Mouse (Mus musculus) forebrain, embryonic 11.5 days (tissue): Measurements from ENCODE around the gene Dnah12. TPM values are rescaled to one million over a fixed set of nuclear protein-coding genes. Genes with fewer than 3 reads are reported as not detected.
"Not testable (repeated sequence)": the region's sequence is repeated elsewhere in the genome, so short reads cannot be mapped to it uniquely, and the experiment has no call there.

ENCODE experiments used
- ATAC-seq: fragments of 200-750 bp; cut with Nextera tagmentation; replicated peaks from 2 replicates; pipeline ENCODE4 v1.8.0; 2017; ENCODE audit warnings: moderate TSS enrichment; ENCODE audit not compliant: low FRiP score
- DNase-seq: peaks from one replicate; pipeline ENCODE4 v3.0.0-alpha.2; 2017; ENCODE audit warnings: low spot score
- H3K27ac ChIP-seq: fragments of 300-500 bp; sonication (generic); 2 replicates; pipeline ENCODE4 v1.5.1; 2014; ENCODE audit warnings: low read depth, low read length
- H3K27me3 ChIP-seq: fragments of 300-500 bp; sonication (generic); 2 replicates; pipeline ENCODE4 v1.6.1; 2014; ENCODE audit warnings: mild to moderate bottlenecking, low read length, mixed read lengths; ENCODE audit not compliant: control insufficient read depth, insufficient read depth
- H3K36me3 ChIP-seq: fragments of 300-500 bp; sonication (generic); 2 replicates; pipeline ENCODE4 v1.6.1; 2014; ENCODE audit warnings: mild to moderate bottlenecking, low read length, moderate library complexity, mixed read lengths; ENCODE audit not compliant: control insufficient read depth, insufficient read depth
- H3K4me1 ChIP-seq: fragments of 300-500 bp; sonication (generic); replicated peaks from 2 replicates; pipeline ENCODE4 v1.6.1; 2014; ENCODE audit warnings: low read length, mixed read lengths; ENCODE audit not compliant: control insufficient read depth, insufficient read depth
- H3K4me2 ChIP-seq: fragments of 300-500 bp; sonication (generic); 2 replicates; pipeline ENCODE4 v1.6.1; 2014; ENCODE audit warnings: low read depth, mild to moderate bottlenecking, low read length, moderate library complexity, mixed read lengths; ENCODE audit not compliant: severe bottlenecking
- H3K4me3 ChIP-seq: fragments of 300-500 bp; sonication (generic); 2 replicates; pipeline ENCODE4 v1.5.1; 2014; ENCODE audit warnings: low read depth, low read length
- H3K9ac ChIP-seq: fragments of 300-500 bp; sonication (generic); 2 replicates; pipeline ENCODE4 v1.6.1; 2014; ENCODE audit warnings: low read length
- H3K9me3 ChIP-seq: fragments of 300-500 bp; sonication (generic); 2 replicates; pipeline ENCODE4 v1.6.1; 2016; ENCODE audit warnings: low read length, mixed read lengths; ENCODE audit not compliant: control insufficient read depth
- WGBS: fragments of 180-500 bp; shearing (Covaris S2); extraction: QIAGEN DNeasy Blood & Tissue Kit; methylation state at CpG from one replicate; pipeline ENCODE4 v1.1.7; 2014; 5-methylcytosine and 5-hydroxymethylcytosine counted together
- polyA plus RNA-seq: library from polyadenylated mRNA; unstranded; fragments of >200 nt; fragmentation: Nextera tagmentation; extraction: Ambion mirVana; gene quantifications from 2 replicates; pipeline ENCODE4 v1.2.1, GENCODE M21; 2014

The Dnah12 gene
- polyA plus RNA-seq, 1 experiment from 2014 or later = 0.04 TPM

DNA sequence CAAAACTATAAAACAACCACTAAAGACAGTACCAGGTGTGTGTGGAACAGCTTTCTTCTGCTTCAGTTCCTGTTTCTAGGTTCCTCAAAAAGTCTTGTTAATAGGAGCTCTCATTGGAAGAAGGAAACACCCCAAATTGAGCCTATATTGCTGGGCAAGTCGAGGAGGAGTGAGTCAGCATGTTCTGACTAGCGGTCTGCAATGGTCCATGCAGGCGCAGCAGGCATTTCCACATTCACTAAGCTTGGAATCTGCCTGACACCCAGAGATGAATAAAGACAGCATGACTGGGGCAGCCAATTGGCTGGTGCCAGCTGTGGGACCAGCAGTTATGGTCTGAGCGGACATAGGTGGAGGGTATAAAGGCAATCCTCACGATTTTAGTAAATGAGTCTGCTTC, 17.3 kb upstream of the Dnah12 start:
- ATAC-seq = no peak
- WGBS = 77% methylated on average over 5 of the region's 5 CpGs
- no peaks in the 10 kb centered on the region for H3K9me3 ChIP-seq
- H3K36me3 ChIP-seq = no peaks in the 10 kb centered on the region
- no peak overlapping the region for H3K27ac ChIP-seq
- no peak overlapping the region for H3K9ac ChIP-seq
- no peaks in the 10 kb centered on the region for H3K27me3 ChIP-seq
- H3K4me2 ChIP-seq = no peak overlapping the region
- no peaks in the 10 kb centered on the region for H3K4me1 ChIP-seq
- H3K4me3 ChIP-seq = no peak overlapping the region
- no peak for DNase-seq

DNA sequence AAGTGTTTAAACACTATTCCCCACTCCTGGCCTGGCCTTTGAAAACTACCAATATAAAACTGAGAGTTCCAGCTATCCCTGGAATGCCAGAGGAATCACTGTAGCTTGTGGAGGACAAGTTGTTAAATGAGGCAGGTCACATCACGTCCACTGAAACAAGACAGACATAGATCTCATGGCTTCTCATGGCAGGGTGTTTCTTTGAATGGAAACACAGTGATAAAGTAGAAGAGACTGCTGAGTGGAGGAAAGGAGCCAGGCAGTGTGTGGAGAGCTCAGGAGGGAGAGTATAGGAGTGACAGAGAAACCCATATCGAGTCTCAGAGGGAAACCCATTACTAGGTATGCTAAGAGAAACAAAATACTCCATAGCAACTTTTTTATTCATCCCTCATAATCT, 2.3 kb upstream of the Dnah12 start:
- 73% methylated on average over 2 of the region's 2 CpGs for WGBS
- Histone ChIP-seq H3K4me1 (no peaks in the 10 kb centered on the region), H3K27ac (no peak overlapping the region), H3K4me2 (no peak overlapping the region), H3K9me3 (no peaks in the 10 kb centered on the region), H3K36me3 (no peaks in the 10 kb centered on the region), H3K4me3 (no peak overlapping the region), H3K27me3 (no peaks in the 10 kb centered on the region), H3K9ac (no peak overlapping the region)
- DNase-seq (no peak), ATAC-seq (no peak)

DNA sequence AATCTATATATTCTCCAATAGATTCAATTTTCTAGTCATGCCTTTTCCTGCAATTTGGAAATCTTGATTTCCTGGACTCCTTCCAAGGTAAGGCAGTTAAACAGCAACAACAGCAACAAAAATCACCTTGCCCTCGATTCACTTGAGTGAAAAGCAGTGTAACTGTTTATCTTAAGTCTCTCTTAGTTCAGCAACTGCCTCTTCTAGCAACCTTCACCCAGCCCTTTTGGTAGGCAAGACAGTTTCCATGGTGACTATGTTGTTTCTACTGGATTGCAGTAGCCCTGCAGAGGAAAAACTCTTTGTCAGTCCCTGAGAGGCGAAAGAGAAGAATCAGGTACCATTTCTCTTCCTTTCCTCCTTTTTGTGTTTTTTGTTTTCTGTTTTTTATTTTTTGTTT, 1.7 kb upstream of the Dnah12 start:
- ATAC-seq = no peak
- no peak for DNase-seq
- H3K9ac ChIP-seq = no peak overlapping the region

DNA sequence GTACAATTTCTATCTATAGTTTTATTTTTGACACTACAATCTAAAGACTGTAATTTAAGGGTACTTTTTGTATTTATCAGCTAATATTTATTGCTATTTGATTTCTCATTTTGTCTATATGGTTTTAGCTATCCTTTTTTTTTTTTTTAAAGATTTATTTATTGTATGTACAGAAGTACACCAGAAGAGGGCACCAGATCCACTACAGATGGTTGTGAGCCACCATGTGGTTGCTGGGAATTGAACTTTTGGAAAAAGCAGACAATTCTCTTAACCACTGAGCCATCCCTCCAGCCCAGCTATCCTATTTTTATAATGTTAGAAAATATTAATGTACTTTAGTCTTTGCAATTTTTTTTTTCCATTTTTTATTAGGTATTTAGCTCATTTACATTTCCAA, 4.8 kb downstream of the Dnah12 start:
- H3K9me3 ChIP-seq = no peaks in the 10 kb centered on the region
- no peaks in the 10 kb centered on the region for H3K36me3 ChIP-seq
- no peak for ATAC-seq
- H3K4me1 ChIP-seq = no peaks in the 10 kb centered on the region
- H3K27ac ChIP-seq = no peak overlapping the region
- H3K4me2 ChIP-seq = no peak overlapping the region
- no peak overlapping the region for H3K4me3 ChIP-seq
- H3K27me3 ChIP-seq = no peaks in the 10 kb centered on the region
- no peak for DNase-seq
- no peak overlapping the region for H3K9ac ChIP-seq

More for the DNA sequence above, 1.7 kb upstream of the Dnah12 start:
- 80% methylated on average over 2 of the region's 2 CpGs for WGBS
- Histone ChIP-seq H3K27me3 (no peaks in the 10 kb centered on the region), H3K9me3 (no peaks in the 10 kb centered on the region), H3K36me3 (no peaks in the 10 kb centered on the region), H3K4me3 (no peak overlapping the region), H3K27ac (no peak overlapping the region), H3K4me1 (no peaks in the 10 kb centered on the region), H3K4me2 (no peak overlapping the region)

DNA sequence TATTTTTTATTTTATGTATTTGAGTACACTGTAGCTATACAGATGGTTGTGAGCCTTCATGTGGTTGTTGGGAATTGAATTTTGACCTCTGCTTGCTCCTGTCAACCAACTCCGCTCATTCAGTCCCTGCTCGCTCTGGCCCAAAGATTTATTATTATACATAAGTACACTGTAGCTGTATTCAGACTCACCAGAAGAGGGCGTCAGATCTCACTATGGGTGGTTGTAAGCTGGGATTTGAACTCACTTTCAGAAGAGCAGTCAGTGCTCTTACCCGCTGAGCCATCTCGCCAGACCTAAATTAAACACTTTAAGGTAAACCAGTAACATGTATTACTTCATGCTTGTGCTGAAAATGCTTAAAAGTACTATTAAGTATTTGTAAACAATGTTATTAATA, 12.2 kb downstream of the Dnah12 start:
- not testable (repeated sequence) for H3K4me3 ChIP-seq, H3K27ac ChIP-seq, ATAC-seq, H3K9me3 ChIP-seq, H3K4me1 ChIP-seq, DNase-seq, H3K9ac ChIP-seq, H3K27me3 ChIP-seq, H3K4me2 ChIP-seq, H3K36me3 ChIP-seq
- WGBS = 85% methylated on average over 5 of the region's 5 CpGs

DNA sequence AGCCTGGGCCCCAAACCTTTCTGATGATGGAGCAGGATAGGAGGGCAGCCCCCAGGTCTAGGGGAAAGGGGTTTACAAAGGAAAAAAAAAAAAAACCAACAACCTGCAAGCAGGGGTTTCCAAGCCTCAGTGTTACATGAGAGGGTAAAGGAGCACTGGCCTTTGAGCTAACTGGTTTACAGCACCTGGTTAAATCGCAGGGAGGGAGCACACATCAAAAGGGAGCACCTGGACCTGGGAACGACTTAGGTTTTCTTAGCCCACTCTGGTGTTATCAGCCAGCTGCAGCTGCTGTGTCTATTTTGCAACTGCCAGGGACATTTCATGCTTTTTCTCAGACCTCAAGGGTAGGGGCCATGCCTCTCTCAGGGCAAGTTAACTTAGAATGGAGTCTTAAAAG, 26.6 kb downstream of the Dnah12 start:
- 82% methylated on average over 2 of the region's 2 CpGs for WGBS
- H3K27me3 ChIP-seq, ATAC-seq: not testable (repeated sequence)

DNA sequence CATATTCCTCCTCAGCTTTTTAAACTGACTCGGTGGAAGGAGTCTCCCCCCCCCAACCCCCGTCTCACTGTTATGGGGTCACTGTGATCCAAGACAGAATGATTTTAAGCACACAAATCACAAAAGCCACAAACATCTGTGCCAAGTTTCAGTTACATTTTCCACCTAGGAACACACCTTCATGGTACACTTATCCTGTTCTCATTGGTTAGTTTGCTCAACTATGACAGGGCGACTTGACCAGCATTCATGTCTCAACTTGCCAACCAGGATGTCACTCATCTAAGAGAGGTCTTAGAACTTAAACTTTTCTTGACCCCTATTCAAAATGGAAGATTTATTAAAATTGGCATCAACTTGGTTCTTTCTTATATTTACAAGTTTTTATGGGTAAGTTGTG, 31.8 kb downstream of the Dnah12 start:
- DNase-seq (no peak), ATAC-seq (no peak)
- Histone ChIP-seq H3K36me3 (no peaks in the 10 kb centered on the region), H3K4me3 (no peak overlapping the region), H3K4me2 (no peak overlapping the region), H3K4me1 (no peaks in the 10 kb centered on the region), H3K27ac (no peak overlapping the region), H3K27me3 (no peaks in the 10 kb centered on the region), H3K9me3 (no peaks in the 10 kb centered on the region), H3K9ac (no peak overlapping the region)
- WGBS = 86% methylated on average over 3 of the region's 3 CpGs

More for the DNA sequence above, 26.6 kb downstream of the Dnah12 start:
- H3K4me1 ChIP-seq, H3K9ac ChIP-seq, H3K4me3 ChIP-seq, DNase-seq, H3K4me2 ChIP-seq, H3K9me3 ChIP-seq, H3K27ac ChIP-seq, H3K36me3 ChIP-seq: not testable (repeated sequence)

DNA sequence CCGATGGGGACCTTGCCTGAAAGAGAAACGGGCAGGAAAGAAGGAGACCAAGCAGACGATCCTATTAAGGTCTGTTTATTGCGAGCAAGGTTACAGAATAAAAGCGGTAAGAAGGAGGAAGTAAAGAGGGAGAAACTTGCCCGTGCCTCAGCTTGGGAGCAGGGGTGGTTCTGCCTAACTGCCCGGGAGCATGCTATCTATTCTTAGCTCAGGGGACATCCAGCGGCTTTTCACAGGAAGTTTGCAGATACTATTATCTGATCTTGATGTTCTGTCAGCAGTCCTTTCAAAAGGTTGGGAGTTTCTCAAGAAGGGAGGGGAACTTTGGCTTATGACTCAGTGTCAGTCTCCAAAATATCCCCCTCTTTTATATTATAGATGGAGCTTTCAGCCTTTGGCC, 65.5 kb downstream of the Dnah12 start:
- H3K9me3 ChIP-seq = no peaks in the 10 kb centered on the region
- ATAC-seq (no peak), DNase-seq (no peak)
- H3K4me3 ChIP-seq = no peak overlapping the region
- WGBS = 90% methylated on average over 8 of the region's 8 CpGs
- no peak overlapping the region for H3K27ac ChIP-seq
- no peaks in the 10 kb centered on the region for H3K36me3 ChIP-seq
- H3K27me3 ChIP-seq = no peaks in the 10 kb centered on the region
- no peak overlapping the region for H3K9ac ChIP-seq
- H3K4me2 ChIP-seq = no peak overlapping the region
- H3K4me1 ChIP-seq = no peaks in the 10 kb centered on the region

DNA sequence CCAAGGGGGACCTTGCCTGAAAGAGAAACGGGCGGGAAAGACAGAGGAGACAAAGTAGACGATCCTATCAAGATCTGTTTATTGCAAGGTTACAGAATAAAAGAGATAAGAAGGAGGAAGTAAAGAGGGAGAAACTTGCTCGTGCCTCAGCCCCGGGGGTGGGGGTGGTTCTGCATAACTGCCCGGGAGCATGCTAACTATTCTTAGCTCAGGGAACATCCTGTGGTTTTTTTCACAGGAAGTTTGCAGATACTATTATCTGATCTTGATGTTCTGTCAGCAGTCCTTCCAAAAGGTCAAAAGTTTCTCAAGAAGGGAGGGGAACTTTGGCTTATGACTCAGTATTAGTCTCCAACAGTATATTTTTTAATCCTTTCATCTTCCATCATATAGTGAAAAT, 71.8 kb downstream of the Dnah12 start:
- no peak overlapping the region for H3K9ac ChIP-seq
- DNase-seq (no peak), ATAC-seq (no peak)
- H3K27ac ChIP-seq = no peak overlapping the region
- no peaks in the 10 kb centered on the region for H3K27me3 ChIP-seq
- 92% methylated on average over 6 of the region's 6 CpGs for WGBS
- H3K9me3 ChIP-seq = no peaks in the 10 kb centered on the region; the same call in 1 of the 2 replicates
- no peak overlapping the region for H3K4me2 ChIP-seq
- H3K4me3 ChIP-seq = no peak overlapping the region
- no peaks in the 10 kb centered on the region for H3K36me3 ChIP-seq
- no peaks in the 10 kb centered on the region for H3K4me1 ChIP-seq
